Mouse (Mus musculus) embryonic facial prominence, embryonic 10.5 days (tissue): Measurements from ENCODE around the gene Gm7861. TPM values are rescaled to one million over a fixed set of nuclear protein-coding genes. Genes with fewer than 3 reads are reported as not detected.
"Not testable (repeated sequence)": the region's sequence is repeated elsewhere in the genome, so short reads cannot be mapped to it uniquely, and the experiment has no call there.

Experiments used
- DNase-seq: peaks from one replicate; pipeline ENCODE4 v3.0.0-alpha.2; 2017; ENCODE audit warnings: low spot score
- H3K27ac ChIP-seq: fragments of 300-500 bp; sonication (generic); replicated peaks from 2 replicates; pipeline ENCODE4 v1.5.1; 2016; ENCODE audit warnings: mild to moderate bottlenecking
- H3K27me3 ChIP-seq: fragments of 300-500 bp; sonication (generic); replicated peaks from 2 replicates; pipeline ENCODE4 v1.6.1; 2016; ENCODE audit warnings: low read depth, mild to moderate bottlenecking; ENCODE audit not compliant: poor library complexity, severe bottlenecking
- H3K36me3 ChIP-seq: fragments of 300-500 bp; sonication (generic); replicated peaks from 2 replicates; pipeline ENCODE4 v1.6.1; 2016; ENCODE audit warnings: mild to moderate bottlenecking, moderate library complexity
- H3K4me1 ChIP-seq: fragments of 300-500 bp; sonication (generic); 2 replicates; pipeline ENCODE4 v1.6.1; 2016
- H3K4me3 ChIP-seq: fragments of 300-500 bp; sonication (generic); 2 replicates; pipeline ENCODE4 v1.5.1; 2016; ENCODE audit warnings: mild to moderate bottlenecking, moderate library complexity
- H3K9me3 ChIP-seq: fragments of 300-500 bp; sonication (generic); 2 replicates; pipeline ENCODE4 v1.6.1; 2016; ENCODE audit warnings: mild to moderate bottlenecking
- WGBS: fragments of 180-500 bp; shearing (Covaris S2); methylation state at CpG from one replicate; pipeline ENCODE4 v1.1.7; 2016; 5-methylcytosine and 5-hydroxymethylcytosine counted together
- polyA plus RNA-seq: library from polyadenylated mRNA; unstranded; fragments of >200 nt; fragmentation: Nextera tagmentation; extraction: Ambion mirVana; gene quantifications from 2 replicates; pipeline ENCODE4 v1.2.1, GENCODE M21; 2016

The Gm7861 gene
- polyA plus RNA-seq: not detected in 2 replicates

- not testable (repeated sequence) for H3K9me3 ChIP-seq, H3K27me3 ChIP-seq, H3K27ac ChIP-seq, H3K4me3 ChIP-seq, DNase-seq, H3K36me3 ChIP-seq, H3K4me1 ChIP-seq
- no CpG with 5 or more reads among the region's 1 CpGs for WGBS
These were observed at the start of gene Gm7861 for GRCm38 (mm10) chr8:21594408-21594807. Gene Gm7861 (minus strand): TSS chr8:21594508.

DNA sequence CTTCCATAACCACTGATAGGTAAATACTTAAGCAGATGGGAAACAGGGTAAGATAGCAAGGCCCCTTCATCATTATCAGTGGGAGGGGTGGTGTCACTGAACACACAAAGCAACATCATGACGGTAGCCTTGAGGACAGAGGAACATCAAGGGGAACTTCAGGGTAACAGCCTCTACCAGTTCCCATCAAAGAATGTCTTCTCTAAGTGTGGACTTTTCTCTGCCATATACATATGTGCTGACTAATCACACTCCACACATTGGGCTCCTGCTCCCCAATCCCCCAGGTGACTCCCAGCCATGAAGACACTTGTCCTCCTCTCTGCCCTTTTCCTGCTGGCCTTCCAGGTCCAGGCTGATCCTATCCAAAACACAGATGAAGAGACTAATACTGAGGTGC, 23.6 kb upstream of the Gm7861 start, which contains the start of gene Defa26:
TSS of gene Defa26 (plus strand) at position 301 of the 400 bp plus-strand sequence.
- H3K36me3 ChIP-seq, H3K9me3 ChIP-seq, DNase-seq, H3K27ac ChIP-seq, H3K4me3 ChIP-seq, H3K4me1 ChIP-seq, H3K27me3 ChIP-seq: not testable (repeated sequence)
- 100% methylated on average over 1 of the region's 1 CpGs for WGBS

DNA sequence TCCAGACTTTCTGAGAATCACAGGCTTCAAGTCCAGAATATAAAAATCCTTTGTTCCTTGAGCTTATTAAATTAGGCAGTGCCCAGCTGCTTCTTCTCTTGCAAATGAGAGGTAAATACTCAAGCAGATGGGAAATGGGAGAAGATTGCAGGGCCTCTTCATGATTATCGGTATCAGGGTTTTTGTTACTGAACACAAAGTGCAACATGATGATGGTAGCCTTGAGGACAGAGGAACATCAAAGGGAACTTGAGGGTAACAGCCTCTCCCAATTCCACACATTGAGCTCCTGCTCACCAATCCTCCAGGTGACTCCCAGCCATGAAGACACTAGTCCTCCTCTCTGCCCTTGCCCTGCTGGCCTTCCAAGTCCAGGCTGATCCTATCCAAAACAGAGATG, 11.6 kb downstream of the Gm7861 start, which contains the start of gene Defa28:
TSS of gene Defa28 (plus strand) at position 301 of the 400 bp plus-strand sequence.
- H3K36me3 ChIP-seq, DNase-seq, H3K4me3 ChIP-seq, H3K27ac ChIP-seq, H3K4me1 ChIP-seq, H3K9me3 ChIP-seq, H3K27me3 ChIP-seq: not testable (repeated sequence)
- no CpG with 5 or more reads among the region's 1 CpGs for WGBS

DNA sequence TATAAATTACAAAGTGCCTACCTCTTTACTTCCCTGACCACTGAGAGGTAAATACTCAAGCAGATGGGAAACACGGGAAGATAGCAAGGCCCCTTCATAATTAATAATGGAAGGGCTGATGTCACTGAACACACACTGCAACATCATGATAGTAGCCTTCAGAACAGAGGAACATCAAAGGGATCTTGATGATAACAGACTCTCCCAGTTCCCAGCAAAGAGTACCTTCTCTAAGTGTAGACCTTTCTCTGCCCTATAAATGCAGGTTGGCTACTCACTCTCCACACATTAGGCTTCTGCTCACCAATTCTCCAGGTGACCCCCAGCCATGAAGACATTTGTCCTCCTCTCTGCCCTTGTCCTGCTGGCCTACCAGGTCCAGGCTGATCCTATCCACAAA, 29.2 kb downstream of the Gm7861 start, which contains the start of gene Defa37:
TSS of gene Defa37 (plus strand) at position 301 of the 400 bp plus-strand sequence.
- WGBS: no CpG with 5 or more reads among the region's 1 CpGs
- H3K4me3 ChIP-seq: not testable (repeated sequence)

More for the DNA sequence above, 29.2 kb downstream of the Gm7861 start, which contains the start of gene Defa37:
- H3K36me3 ChIP-seq, H3K27me3 ChIP-seq, H3K4me1 ChIP-seq, H3K9me3 ChIP-seq, H3K27ac ChIP-seq, DNase-seq: not testable (repeated sequence)

Other genes with a start within 250 kb of the Gm7861 start
- gene Defa2, start 216.0 kb downstream of the Gm7861 start, polyA plus RNA-seq: not detected in 2 replicates
- gene Defa33, start 202.7 kb downstream of the Gm7861 start, polyA plus RNA-seq: not detected in 2 replicates
- not detected in 2 replicates for gene Defa36, start 167.1 kb downstream of the Gm7861 start, polyA plus RNA-seq
- gene Gm7849, start 137.9 kb downstream of the Gm7861 start, polyA plus RNA-seq: not detected in 2 replicates
- not detected in 2 replicates for gene Defa20, start 85.2 kb downstream of the Gm7861 start, polyA plus RNA-seq
- not detected in 2 replicates for gene Defa32, start 65.5 kb downstream of the Gm7861 start, polyA plus RNA-seq
- gene Defa37, start 29.1 kb downstream of the Gm7861 start, polyA plus RNA-seq: not detected in 2 replicates
- not detected in 2 replicates for gene Defa28, start 11.5 kb downstream of the Gm7861 start, polyA plus RNA-seq
- gene Defa26, start 23.7 kb upstream of the Gm7861 start, polyA plus RNA-seq: not detected in 2 replicates
- not detected in 2 replicates for gene Defa17, start 61.3 kb upstream of the Gm7861 start, polyA plus RNA-seq
- not detected in 2 replicates for gene Defa34, start 71.3 kb upstream of the Gm7861 start, polyA plus RNA-seq
- gene AY761184, start 109.1 kb upstream of the Gm7861 start, polyA plus RNA-seq: not detected in 2 replicates
- gene Defa24, start 140.0 kb upstream of the Gm7861 start, polyA plus RNA-seq: not detected in 2 replicates
- not detected in 2 replicates for gene Defb50, start 229.0 kb upstream of the Gm7861 start, polyA plus RNA-seq
- not detected in 2 replicates for gene Defb2, start 245.4 kb upstream of the Gm7861 start, polyA plus RNA-seq